Mouse (Mus musculus) urinary bladder, postnatal 36 days (tissue): ENCODE measurements around the gene Xpnpep3.

Experiments
- DNase-seq, 2 experiments: peaks; one replicate each; pipeline ENCODE4 v3.0.0; 2022; ENCODE audit warnings: low spot score in 2 of 2, mixed read lengths in 1 of 2

Xpnpep3 gene

DNA sequence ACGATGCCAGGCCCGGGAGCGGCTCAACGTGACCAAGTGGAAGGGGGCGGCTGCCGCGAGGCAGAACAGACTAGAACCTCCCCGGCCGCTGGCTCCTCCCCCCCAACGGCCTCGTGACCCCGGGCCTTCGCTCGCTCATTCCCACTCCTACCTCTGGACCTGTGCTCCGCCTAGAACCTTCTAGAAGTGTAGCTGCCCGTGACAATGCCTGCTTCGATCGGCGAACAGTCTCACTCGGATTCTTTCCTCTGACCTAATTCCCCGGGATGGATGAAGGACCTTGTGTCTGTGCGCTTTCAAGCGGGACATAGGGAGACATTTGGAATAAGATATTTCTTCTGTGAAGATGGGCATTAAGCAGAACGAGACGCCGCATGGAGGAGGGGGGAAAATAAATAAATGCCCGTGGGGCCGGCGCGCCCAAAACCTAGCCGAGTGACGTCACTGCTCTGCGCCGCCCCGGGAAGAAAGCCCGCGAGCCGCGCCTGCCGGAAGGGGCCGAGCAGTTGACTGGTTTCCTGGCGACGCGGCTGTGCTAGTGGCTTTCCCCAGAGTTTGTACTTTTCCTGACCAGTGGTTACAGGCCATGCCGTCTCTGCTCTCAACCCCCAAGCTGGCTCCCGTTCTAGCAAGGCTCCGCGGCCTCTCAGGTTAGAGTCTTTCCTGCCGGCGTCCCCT lies at the start of gene Xpnpep3, which contains the start of gene St13:
Gene Xpnpep3, plus strand, starts transcription at position 501 of the 678 bp plus-strand sequence.
Gene St13, minus strand, starts transcription at position 440 of the 678 bp plus-strand sequence.
- DNase-seq, result peak; percentile 96 to 97

DNA sequence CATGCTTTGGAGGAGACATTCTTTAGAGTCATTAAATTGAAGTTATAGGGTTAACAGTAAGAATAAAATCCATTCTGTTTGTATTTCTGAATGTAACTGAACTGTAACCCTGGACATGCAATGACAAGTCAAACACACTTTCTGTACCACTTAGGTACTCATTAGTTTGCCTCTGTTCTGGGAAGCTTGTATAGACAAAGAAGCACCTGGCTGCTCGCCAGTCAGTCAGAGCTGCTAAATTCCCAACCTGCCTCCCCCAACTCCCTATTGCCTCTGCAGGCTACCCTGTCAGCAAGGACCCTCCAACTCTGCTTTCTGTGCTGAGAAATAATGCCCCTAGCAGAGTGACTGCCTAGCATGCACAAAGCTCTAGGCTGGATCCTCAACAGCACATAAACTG lies 49.5 kb upstream of the Xpnpep3 start:
- DNase-seq, result peak; percentile 28 to 30

DNA sequence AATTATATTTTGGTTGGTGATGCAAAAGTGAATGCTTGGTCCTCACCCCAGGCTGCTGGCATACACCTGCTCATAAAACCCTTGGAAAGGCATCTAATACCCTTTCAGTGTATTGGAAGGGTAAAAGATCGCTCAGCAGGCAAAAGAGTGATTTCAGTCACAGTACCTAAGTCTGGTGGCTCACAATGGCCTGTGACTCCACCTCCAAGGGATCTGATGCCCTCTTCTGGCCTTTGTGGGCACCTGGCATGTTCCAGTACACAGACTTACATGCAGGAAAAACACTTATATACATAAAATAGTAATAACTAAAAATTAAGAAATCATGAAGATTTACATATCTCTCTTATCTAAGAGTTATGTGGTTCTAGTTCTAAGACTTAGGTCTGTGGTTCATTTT lies 47.3 kb upstream of the Xpnpep3 start:
- DNase-seq, result peak in 1 of 2 experiments; percentile 28

DNA sequence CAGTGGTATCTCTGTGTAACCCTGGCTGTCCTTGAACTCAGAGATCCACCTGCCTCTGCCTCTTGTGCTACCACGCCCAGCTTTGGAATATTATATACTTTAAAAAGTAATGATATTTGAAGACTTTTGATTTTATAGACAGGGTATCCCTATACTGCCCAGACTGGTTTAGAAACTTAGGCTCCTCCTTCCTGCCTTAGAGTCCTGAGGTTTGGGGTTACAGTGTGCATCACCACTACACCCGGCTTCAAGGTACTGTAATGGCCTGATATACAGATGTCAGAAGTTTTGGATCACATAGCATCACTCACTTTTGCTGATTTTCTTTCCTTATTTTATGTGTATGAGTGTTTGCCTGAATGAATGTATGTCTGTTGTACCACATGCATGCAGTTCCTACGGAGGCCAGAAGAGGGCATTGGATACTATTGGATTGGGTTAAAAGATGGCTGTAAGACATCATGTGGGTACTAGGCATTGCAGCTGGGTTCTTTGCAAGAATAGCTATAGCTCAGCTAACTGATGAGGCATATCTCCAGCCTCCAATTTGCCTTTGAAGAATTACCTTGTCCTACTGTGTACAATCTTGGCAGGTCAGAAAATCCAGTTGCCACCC lies 44.7 kb upstream of the Xpnpep3 start:
- peak in 1 of 2 experiments; percentile 36 for DNase-seq

DNA sequence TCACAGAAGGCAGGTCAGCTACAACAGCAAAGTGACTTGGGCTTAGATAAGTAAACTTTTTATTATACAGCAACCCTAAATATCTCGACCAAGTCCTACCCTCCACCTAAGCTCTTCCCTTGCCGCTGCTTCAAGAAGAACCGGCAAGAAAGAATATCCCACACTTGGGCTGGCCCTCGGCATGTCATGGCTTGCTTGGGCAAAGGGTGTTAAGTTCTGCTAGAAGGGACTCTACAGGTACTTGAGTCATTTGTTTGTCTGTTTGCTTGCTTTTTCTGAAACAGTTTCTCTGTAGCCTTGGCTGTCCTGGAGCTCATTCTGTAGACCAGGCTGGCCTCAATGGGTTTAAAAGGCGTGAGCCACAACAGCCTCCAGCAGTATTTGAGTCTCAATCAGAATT lies 43.0 kb upstream of the Xpnpep3 start:
- DNase-seq, result peak; percentile 60 to 64

DNA sequence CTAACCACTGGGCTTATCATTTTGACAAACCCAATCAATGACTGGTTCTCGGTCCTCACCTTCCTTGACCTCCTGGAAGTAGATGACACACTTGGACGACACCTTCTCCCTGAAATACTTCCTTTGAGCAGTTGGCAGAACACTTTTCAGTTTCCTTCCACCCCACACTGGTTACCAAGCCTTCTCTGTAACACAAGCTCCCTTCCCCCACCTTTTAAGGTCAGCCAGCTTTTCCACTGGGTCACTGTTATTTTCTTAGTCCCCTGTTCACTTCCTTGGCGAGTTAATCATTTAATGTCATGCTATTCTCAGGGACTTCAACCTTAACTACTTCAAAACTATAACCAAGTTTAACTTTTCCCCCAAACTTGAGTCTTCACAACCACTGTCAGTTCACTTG lies 41.0 kb upstream of the Xpnpep3 start:
- no peak for DNase-seq

DNA sequence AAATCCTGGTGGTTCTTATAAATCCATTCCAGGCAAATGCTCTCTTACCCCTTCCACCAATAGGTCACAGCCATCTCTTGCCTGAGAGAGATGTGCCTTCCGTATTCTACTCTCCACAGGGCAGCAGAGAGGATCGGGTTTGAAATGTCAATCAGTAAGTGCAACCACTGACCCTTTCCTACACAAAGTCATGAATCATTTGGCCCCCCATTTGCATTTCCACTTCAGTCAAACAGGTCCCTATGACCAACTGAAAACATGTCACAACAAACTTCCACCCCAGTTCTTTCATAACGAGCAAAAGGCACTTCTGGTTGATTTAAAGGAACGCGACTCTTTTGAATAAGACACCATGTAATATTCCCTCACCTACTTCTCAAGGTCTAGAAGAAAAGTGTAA lies 40.5 kb upstream of the Xpnpep3 start:
- DNase-seq, result no peak

DNA sequence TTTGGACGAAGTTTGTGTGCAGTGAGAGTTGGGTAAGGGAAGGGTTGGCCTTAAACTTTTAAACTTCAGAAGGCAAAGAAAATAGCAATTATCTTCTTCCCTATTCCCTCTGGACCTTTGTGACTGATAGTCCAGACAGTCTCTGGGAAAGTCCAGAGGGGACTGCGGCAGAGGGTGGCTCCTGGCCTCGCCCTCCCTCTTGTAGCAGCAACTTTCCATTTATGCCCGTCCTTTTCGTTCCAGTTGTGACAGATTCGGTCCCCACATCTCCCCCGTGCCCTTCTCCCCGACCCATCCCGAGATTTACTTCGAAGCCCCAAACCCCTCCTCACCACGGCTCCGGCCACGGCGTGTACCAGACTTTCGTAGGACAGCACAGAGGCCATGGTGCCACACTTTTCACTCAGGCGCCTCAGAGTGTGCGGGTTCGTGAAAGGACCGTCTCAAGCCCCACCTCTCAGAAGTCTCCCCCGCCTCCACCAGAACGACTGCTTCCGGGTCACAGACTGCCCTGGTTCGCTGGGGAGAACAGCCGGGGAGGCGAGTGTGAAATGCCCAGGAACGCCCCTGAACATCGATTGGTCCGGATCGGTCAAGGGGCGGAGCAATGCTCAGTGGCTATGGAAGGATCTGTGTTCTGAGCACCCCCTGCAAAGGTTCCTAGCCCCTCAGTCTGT lies 39.5 kb upstream of the Xpnpep3 start, which contains the start of gene Slc25a17:
Gene Slc25a17, minus strand, starts transcription at position 468 of the 677 bp plus-strand sequence.
- DNase-seq, result peak; percentile 90 to 96

DNA sequence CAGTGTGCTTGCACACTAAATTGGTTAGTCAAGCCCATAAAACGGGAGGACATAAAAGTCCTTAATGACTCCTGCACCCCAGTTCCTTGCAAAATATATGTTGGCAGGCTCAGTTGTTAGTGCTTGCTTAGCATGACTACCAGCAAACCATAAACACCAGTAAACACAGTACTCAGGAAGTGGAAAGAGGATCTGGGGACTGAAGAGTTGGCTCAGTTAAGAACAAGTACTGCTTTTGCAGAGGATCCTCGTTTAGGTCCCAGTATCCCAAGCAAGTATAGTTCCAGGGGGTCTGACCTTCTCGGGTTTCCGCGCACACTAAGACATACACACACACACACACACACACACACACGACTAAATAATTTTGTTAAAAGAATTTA lies 38.9 kb upstream of the Xpnpep3 start:
- DNase-seq, result no peak

DNA sequence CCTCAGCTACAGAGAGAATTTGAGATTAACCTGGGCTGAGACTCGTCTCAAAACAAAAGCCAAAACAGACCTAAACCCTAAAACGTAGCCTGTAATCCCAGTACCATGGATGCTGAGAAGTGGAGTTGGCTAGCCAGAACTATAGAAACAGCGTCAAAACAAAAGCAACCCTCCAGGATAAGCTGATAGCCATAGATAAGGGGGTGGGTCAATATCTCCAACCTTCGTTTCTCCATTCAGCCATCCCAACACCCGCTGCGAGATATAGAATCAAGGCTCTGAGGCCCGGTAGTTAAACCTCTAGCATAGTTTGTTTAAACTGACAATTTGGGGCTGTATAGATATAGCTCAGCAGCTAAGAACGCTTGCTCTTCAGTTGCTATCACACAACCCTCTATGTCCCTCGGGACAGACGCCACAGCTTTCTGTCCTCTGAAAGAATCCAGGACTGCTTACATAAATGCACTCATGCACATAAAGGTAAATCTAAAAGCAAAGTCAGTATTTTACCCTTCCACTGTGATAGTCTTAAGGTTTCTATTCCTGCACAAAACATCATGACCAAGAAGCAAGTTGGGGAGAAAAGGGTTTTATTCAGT lies 38.4 kb upstream of the Xpnpep3 start:
- no peak for DNase-seq

DNA sequence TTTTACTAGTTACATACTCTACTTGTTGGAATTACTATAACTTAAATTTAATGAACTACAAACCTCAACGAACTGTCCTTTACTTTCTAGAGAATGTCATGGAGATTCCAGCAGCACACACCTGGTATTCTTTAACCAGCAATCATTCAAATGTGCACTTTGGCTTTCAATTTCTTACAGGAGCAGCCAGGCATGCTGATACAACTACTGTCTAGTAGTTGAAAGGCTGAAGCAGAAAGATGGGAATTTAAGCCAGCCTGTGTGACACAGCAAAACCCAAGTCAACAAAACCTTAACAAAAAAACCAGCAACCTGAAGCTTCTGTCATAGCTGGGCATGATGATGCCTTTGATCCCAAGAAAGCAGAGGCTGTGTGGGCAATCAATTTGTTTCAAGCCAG lies 37.4 kb upstream of the Xpnpep3 start:
- no peak for DNase-seq

DNA sequence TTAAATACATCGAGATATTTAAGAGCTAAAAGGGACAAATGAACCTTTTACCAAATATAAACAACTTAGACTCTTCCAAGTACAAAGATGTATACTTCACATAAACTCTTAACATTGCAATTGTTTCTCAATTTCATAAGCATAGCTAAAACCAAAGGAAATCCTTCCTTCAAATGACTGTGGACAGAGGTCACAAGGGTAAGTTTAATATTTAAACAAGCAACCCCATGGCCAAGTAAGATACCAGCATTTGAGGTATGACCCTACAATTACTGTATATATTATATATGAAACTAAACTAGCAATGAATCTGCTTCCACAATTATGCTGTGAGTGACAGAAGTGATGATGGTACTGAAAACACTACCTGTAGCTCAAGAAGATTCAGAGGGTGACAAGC lies 35.7 kb upstream of the Xpnpep3 start:
- DNase-seq, result no peak

DNA sequence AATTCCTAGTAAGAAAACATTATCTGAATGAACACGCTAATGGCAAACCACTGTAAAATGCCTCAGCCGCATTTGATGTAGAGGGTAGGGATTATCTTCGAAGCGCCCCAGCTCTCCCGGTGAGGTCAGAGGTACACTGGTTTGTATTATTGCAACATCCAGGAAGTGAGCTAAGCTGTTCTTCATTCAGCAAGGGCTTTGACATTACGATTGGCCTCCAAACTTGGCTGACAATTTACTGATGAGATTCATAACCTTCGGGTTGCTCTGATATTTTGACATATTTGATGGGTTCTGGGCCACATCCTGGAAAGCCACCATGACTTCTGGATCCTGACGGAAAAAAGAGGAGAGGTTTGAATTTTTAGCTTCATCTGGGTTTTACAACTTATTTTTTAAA lies 34.7 kb upstream of the Xpnpep3 start:
- no peak for DNase-seq

DNA sequence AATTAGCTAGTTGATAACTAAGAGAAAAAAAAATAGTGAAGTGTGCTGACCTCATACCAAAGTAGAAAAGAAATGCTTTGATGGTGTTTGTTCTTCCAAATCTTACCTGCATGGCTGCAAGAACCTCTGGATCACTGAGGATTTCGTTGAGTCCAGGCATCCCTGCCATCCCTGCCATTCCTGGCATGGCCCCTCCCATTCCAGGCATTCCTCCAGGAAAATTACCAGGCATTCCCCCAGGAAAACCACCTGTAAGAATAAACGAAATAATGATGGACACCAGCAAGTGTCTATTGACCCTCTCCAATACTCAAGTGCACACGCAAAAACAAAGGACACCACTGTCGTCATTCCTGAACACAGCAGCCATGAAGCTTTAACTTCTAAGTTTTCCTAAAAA lies 33.7 kb upstream of the Xpnpep3 start:
- DNase-seq, result no peak

DNA sequence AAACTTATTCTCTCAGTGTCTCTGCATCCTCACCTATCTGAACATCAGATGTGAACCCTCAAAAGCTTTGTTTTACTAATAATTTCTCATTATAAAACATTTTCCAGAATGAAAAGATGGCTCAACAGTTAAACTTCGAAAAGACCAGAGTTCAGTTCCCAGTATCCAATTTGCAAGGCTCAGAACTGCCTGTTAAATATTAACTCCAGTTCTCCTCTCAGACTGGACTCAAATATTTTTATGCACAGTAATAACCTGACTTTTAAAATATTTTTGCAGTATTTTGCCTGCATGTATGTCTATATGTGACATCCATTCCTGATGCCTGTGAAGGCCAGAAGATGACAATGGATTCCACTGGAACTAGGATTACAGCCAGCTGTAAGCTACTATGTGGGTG lies 31.3 kb upstream of the Xpnpep3 start:
- DNase-seq, result no peak

DNA sequence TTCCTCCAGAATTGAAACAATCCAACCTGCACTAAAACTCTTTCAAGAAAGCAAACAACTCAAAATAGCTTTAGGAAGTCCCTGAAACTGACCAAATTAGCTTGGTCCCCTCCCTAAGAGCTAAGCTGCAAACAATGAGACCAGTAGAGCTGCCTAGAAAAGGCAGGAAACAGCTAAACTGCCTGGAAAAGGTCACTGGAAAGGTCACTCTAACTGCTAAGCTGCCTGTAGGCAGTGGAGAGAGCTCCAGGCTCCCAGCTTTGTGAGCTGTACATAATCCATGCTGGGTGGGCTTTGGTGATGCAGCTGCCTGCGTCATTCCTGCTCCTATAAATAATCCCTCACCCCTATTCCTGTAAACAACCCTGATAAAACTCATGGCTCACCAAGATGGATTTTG lies 29.6 kb upstream of the Xpnpep3 start:
- no peak for DNase-seq

DNA sequence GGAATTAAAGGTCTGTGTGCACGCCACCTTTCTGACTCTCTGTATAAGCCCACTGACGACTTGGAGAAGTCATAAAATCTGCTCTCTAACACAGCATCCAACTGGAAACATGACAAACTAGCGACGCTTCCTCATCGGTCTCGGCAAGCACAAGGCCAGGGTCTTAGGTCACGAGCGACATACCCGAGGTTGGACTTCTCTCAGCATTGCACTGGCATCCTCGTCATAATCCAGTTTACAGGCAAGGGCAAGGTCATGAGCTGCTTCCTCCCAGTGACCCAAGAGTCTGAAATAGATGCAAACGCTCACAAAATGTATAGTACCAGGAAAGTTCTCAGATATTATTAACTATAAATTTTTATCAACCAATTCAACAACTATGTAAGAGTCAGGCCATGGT lies 25.3 kb upstream of the Xpnpep3 start:
- no peak for DNase-seq

DNA sequence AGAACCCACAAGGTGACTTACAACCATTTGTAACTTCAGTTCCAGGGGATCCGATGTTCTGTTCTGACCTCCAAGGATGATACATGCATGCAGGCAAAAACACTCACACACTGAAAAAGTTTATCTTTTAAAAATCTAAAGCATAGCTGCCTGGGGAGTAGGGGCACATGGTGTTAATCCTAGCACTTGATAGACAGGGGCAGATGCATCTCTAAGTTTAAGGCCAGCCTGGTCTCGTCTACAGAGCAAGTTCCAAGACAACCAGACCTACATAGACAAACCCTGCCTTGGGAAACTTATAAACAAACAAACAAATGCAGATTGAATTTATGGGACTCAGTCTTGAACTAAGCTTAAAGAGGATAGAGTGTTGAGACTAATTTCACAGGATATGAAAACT lies 21.1 kb upstream of the Xpnpep3 start:
- no peak for DNase-seq

DNA sequence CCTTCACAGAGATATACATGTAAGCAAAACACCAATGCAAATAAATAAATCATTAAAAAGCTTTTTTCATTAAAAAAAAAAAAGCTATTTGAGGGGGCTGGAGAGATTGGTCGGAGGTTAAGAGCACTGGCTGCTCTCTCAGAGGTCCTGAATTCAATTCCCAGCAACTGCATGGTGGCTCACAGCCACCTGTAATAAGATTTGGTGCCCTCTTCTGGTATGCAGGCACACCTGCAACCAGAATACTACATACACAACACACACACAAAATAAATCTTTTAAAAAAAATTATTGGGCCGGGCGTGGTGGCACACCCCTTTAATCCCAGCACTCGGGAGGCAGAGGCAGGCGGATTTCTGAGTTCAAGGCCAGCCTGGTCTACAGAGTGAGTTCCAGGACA lies 13.6 kb upstream of the Xpnpep3 start:
- no peak for DNase-seq

DNA sequence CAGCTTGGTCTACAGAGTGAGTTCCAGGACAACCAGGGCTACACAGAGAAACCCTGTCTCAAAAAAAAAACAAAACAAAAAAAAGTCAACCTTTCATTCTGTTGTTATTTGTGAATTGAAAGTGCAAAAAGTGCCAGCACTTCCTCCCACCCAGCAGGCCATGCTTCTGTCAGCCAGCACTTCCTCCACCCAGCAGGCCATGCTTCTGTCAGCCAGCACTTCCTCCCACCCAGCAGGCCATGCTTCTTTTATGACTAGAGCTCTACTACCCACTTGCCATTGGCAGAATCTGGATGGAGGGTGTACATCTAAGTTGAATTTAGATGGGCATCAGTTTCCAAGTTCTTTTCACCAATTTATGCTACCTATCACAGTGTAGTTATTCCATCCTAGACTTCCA lies 6.9 kb upstream of the Xpnpep3 start:
- no peak for DNase-seq

DNA sequence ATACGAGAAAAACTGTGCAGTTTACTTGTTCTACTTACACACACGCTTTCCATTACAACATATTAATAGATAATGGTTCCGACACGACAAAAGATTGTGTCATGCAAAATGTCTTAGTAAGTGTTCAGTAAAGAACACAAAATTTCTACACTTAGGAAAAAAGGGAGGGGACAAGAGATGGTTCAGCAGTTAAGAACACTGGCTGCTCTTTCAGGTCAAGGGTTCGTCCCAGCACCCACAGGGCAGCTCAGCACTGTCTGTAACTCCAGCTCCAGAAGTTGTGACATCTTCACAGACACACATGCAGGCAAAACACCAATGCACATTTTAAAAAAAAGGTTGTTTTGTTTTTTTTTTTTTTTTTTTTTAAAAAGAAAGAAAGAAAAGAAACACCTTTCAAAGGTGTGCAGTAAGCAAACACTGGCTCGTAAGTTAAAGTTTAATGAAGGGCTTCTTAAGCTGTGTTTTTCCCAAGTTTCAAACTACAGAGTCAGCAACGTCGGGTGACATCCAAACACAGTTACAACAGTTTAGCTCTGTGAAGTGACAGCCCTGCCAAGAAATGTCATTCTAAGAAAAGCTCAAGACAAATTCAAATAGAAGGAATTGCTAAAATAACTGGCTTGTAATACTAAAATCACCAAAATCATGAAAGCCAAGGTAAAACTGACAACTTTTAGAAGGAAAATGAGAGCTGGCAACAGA lies 5.6 kb upstream of the Xpnpep3 start:
- no peak for DNase-seq

DNA sequence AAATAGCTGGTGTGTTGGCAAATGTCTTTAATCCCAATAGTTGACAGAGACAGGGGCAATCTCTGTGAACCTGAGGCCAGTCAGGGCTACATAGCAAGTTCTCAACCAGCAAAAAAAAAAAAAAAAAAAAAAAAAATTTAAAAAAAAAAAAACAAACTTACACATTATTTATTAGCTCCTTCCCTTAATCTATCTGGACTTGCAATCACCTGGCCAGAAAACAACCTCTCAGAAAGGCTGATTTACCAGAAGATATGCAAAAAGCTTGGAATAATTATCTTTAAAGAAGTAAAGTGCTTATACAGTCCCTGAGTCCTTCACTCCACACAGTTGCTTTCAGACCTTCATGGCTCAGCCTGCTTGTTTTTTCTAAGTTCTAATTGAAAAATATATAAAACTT lies 1.7 kb upstream of the Xpnpep3 start:
- no peak for DNase-seq
